Mouse (Mus musculus) limb, embryonic 11.5 days (tissue): ENCODE data around the gene Rbfox3. TPM values are rescaled to one million over a fixed set of nuclear protein-coding genes. Genes with fewer than 3 reads are reported as not detected.
A peak's percentile ranks its signal among the peaks of the same experiment; 100 is the strongest.
"Not testable (repeated sequence)": the region's sequence is repeated elsewhere in the genome, so short reads cannot be mapped to it uniquely, and the experiment has no call there.

Experiments
- ATAC-seq: fragments of 200-750 bp; cut with Nextera tagmentation; 2 replicates; pipeline ENCODE4 v1.8.0; 2017; ENCODE audit warnings: low read depth; ENCODE audit not compliant: insufficient number of reproducible peaks, low FRiP score, low TSS enrichment
- DNase-seq: peaks from one replicate; pipeline ENCODE4 v3.0.0-alpha.2; 2015; ENCODE audit warnings: low spot score
- H3K27ac ChIP-seq: fragments of 300-500 bp; sonication (generic); replicated peaks from 2 replicates; pipeline ENCODE4 v1.5.1; 2014; ENCODE audit warnings: low read depth, mild to moderate bottlenecking, low read length
- H3K27me3 ChIP-seq: fragments of 300-500 bp; sonication (generic); 2 replicates; pipeline ENCODE4 v1.6.1; 2014; ENCODE audit warnings: mild to moderate bottlenecking, low read length, mixed read lengths; ENCODE audit not compliant: control insufficient read depth, insufficient read depth
- H3K36me3 ChIP-seq: fragments of 300-500 bp; sonication (generic); 2 replicates; pipeline ENCODE4 v1.6.1; 2014; ENCODE audit warnings: mild to moderate bottlenecking, low read length, moderate library complexity, mixed read lengths; ENCODE audit not compliant: control insufficient read depth, insufficient read depth
- H3K4me1 ChIP-seq: fragments of 300-500 bp; sonication (generic); 2 replicates; pipeline ENCODE4 v1.6.1; 2014; ENCODE audit warnings: low read length, mixed read lengths; ENCODE audit not compliant: control insufficient read depth, insufficient read depth
- H3K4me2 ChIP-seq: fragments of 300-500 bp; sonication (generic); 2 replicates; pipeline ENCODE4 v1.6.1; 2014; ENCODE audit warnings: low read depth, mild to moderate bottlenecking, moderate library complexity; ENCODE audit not compliant: severe bottlenecking
- H3K4me3 ChIP-seq: fragments of 300-500 bp; sonication (generic); 2 replicates; pipeline ENCODE4 v1.5.1; 2014; ENCODE audit warnings: low read depth, low read length
- H3K9ac ChIP-seq: fragments of 300-500 bp; sonication (generic); 2 replicates; pipeline ENCODE4 v1.6.1; 2014; ENCODE audit warnings: mild to moderate bottlenecking, low read length
- H3K9me3 ChIP-seq: fragments of 300-500 bp; sonication (generic); 2 replicates; pipeline ENCODE4 v1.6.1; 2016; ENCODE audit warnings: low read length; ENCODE audit not compliant: control insufficient read depth
- WGBS: fragments of 180-500 bp; shearing (Covaris S2); extraction: QIAGEN DNeasy Blood & Tissue Kit; methylation state at CpG from one replicate; pipeline ENCODE4 v1.1.7; 2014; 5-methylcytosine and 5-hydroxymethylcytosine counted together
- polyA plus RNA-seq: library from polyadenylated mRNA; unstranded; fragments of >200 nt; fragmentation: Nextera tagmentation; extraction: Ambion mirVana; gene quantifications from 2 replicates; pipeline ENCODE4 v1.2.1, GENCODE M21; 2014

The Rbfox3 gene
- polyA plus RNA-seq, 1 experiment from 2014 or later, result 1.9 TPM

GRCm38 (mm10) chr11:118788091-118788490, 123.3 kb downstream of the Rbfox3 start:
- Histone ChIP-seq H3K4me3 (no peak overlapping the region), H3K4me1 (peaks cover 3% of the 10 kb centered on the region; the same call in 1 of the 2 replicates), H3K4me2 (no peak overlapping the region), H3K9ac (no peak overlapping the region), H3K9me3 (no peaks in the 10 kb centered on the region), H3K27ac (no peak overlapping the region), H3K27me3 (no peaks in the 10 kb centered on the region), H3K36me3 (no peaks in the 10 kb centered on the region)
- no peak for ATAC-seq
- DNase-seq, result no peak
- WGBS, result 93% methylated on average over 1 of the region's 1 CpGs

- no peaks in the 10 kb centered on the region for H3K27me3 ChIP-seq
- no peak overlapping the region for H3K4me3 ChIP-seq
- no peaks in the 10 kb centered on the region for H3K36me3 ChIP-seq
- no peak for DNase-seq
- no peak overlapping the region for H3K27ac ChIP-seq
- no peaks in the 10 kb centered on the region for H3K4me1 ChIP-seq
- 83% methylated on average over 5 of the region's 5 CpGs for WGBS
- no peak overlapping the region for H3K9ac ChIP-seq
- H3K4me2 ChIP-seq, result no peak overlapping the region
- no peaks in the 10 kb centered on the region for H3K9me3 ChIP-seq
- no peak for ATAC-seq
Observed at GRCm38 (mm10) chr11:118782677-118783076, 128.7 kb downstream of the Rbfox3 start.

DNA sequence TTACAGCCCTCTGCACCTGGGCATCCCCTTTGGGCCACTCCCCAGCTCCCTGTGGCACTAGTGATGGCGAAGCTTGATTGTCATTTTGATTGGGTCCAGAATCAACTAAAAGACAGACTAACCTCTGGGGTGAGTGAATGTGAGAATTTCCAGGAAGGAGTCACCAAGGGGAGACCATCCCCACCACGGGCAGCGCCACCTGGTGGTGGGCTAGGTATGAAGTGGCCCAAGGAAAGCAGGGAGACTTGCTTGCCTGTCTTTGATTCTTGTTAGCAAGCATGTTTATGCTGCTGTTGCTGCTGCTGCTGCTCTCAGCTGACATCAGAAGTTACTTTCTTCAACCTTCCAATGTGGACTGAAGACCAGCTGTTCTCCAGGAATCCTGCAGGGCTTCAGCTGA, 135.6 kb downstream of the Rbfox3 start:
- Histone ChIP-seq H3K9me3 (no peaks in the 10 kb centered on the region), H3K9ac (no peak overlapping the region), H3K4me3 (no peak overlapping the region), H3K4me1 (peaks cover 13% of the 10 kb centered on the region), H3K4me2 (no peak overlapping the region), H3K27ac (no peak overlapping the region), H3K27me3 (no peaks in the 10 kb centered on the region), H3K36me3 (no peaks in the 10 kb centered on the region)
- ATAC-seq (no peak), DNase-seq (peak; percentile 64)
- WGBS, result 14% methylated on average over 3 of the region's 3 CpGs

- not testable (repeated sequence) for DNase-seq, H3K36me3 ChIP-seq, H3K9me3 ChIP-seq, H3K27me3 ChIP-seq, H3K4me3 ChIP-seq, ATAC-seq, H3K9ac ChIP-seq, H3K4me2 ChIP-seq, H3K27ac ChIP-seq
- H3K4me1 ChIP-seq, result peaks cover 13% of the 10 kb centered on the region
- 82% methylated on average over 2 of the region's 2 CpGs for WGBS
Observed at GRCm38 (mm10) chr11:118774777-118775176, 136.6 kb downstream of the Rbfox3 start.

- Histone ChIP-seq H3K4me1 (peaks cover 13% of the 10 kb centered on the region), H3K9ac (no peak overlapping the region), H3K4me3 (no peak overlapping the region), H3K27me3 (no peaks in the 10 kb centered on the region), H3K9me3 (no peaks in the 10 kb centered on the region), H3K4me2 (no peak overlapping the region), H3K27ac (no peak overlapping the region), H3K36me3 (no peaks in the 10 kb centered on the region)
- DNase-seq, result no peak
- ATAC-seq, result no peak
- 67% methylated on average over 12 of the region's 12 CpGs for WGBS
Observed at GRCm38 (mm10) chr11:118773076-118773583, 138.3 kb downstream of the Rbfox3 start.

GRCm38 (mm10) chr11:118771358-118771757, 140.0 kb downstream of the Rbfox3 start:
- 87% methylated on average over 4 of the region's 4 CpGs for WGBS
- no peaks in the 10 kb centered on the region for H3K27me3 ChIP-seq
- no peaks in the 10 kb centered on the region for H3K9me3 ChIP-seq
- H3K4me3 ChIP-seq, result no peak overlapping the region
- DNase-seq, result no peak
- no peak overlapping the region for H3K4me2 ChIP-seq
- H3K9ac ChIP-seq, result peak overlapping the region; percentile 3; the same call in 1 of the 2 replicates
- H3K27ac ChIP-seq, result no peak overlapping the region
- no peaks in the 10 kb centered on the region for H3K36me3 ChIP-seq
- H3K4me1 ChIP-seq, result peaks cover 13% of the 10 kb centered on the region
- no peak for ATAC-seq

GRCm38 (mm10) chr11:118770789-118771188, 140.6 kb downstream of the Rbfox3 start:
- H3K4me2 ChIP-seq, result no peak overlapping the region
- ATAC-seq, result no peak
- WGBS, result 93% methylated on average over 7 of the region's 7 CpGs

DNA sequence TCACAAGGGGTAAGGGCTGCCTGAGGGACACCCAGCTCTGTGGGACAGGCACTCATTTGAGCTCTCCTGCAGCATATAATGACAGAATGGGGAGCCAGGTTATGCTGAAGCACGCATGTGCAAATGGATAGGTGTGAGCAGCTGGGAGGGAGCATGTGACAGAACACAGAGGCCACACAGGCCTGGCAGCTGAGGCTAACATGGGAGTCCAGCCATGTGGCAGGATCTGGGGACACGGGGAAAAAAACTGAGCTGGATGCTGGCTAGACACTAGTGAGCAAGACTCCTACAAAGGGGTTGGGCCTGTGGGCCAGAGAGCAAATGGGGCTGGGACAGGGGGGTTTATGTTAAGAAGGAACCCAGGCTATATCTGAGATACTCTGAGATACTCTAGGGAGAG, 141.9 kb downstream of the Rbfox3 start:
- 66% methylated on average over 2 of the region's 2 CpGs for WGBS
- Histone ChIP-seq H3K4me1 (peaks cover 13% of the 10 kb centered on the region), H3K27ac (no peak overlapping the region)

More at GRCm38 (mm10) chr11:118770789-118771188, 140.6 kb downstream of the Rbfox3 start:
- no peak overlapping the region for H3K9ac ChIP-seq
- peaks cover 13% of the 10 kb centered on the region for H3K4me1 ChIP-seq
- H3K4me3 ChIP-seq, result no peak overlapping the region
- no peaks in the 10 kb centered on the region for H3K9me3 ChIP-seq
- no peak overlapping the region for H3K27ac ChIP-seq
- no peak for DNase-seq
- no peaks in the 10 kb centered on the region for H3K27me3 ChIP-seq
- no peaks in the 10 kb centered on the region for H3K36me3 ChIP-seq

DNA sequence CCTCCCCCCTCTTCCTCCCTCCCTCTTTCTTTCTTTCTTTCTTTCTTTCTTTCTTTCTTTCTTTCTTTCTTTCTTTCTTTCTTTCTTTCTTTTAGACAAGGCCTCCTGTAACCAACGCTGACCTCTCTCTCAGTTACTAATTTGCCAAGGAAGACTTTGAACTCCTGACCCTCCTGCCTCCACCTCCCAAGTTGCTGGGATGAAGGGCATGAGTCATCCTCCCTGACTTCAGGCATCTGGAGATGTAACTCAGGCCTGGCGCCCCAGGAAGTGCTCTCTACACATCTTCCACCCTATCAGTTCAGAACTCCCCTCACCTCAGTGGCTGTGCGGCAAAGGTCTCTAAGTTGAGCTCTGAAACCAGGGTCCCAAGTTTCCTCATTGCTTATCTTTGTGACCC, 143.0 kb downstream of the Rbfox3 start:
- no peaks in the 10 kb centered on the region for H3K27me3 ChIP-seq
- H3K36me3 ChIP-seq, result no peaks in the 10 kb centered on the region
- ATAC-seq (no peak), DNase-seq (no peak)
- H3K4me1 ChIP-seq, result peaks cover 13% of the 10 kb centered on the region
- no peaks in the 10 kb centered on the region for H3K9me3 ChIP-seq
- no peak overlapping the region for H3K4me3 ChIP-seq
- no peak overlapping the region for H3K4me2 ChIP-seq
- H3K9ac ChIP-seq, result no peak overlapping the region
- 59% methylated on average over 3 of the region's 3 CpGs for WGBS
- no peak overlapping the region for H3K27ac ChIP-seq

More for the DNA sequence above, 141.9 kb downstream of the Rbfox3 start:
- Histone ChIP-seq H3K36me3 (no peaks in the 10 kb centered on the region), H3K4me2 (no peak overlapping the region), H3K4me3 (no peak overlapping the region), H3K9me3 (no peaks in the 10 kb centered on the region), H3K9ac (no peak overlapping the region), H3K27me3 (no peaks in the 10 kb centered on the region)
- ATAC-seq, result no peak
- no peak for DNase-seq
